Mouse (Mus musculus): ENCODE measurements around the gene Zbtb16.

DNA sequence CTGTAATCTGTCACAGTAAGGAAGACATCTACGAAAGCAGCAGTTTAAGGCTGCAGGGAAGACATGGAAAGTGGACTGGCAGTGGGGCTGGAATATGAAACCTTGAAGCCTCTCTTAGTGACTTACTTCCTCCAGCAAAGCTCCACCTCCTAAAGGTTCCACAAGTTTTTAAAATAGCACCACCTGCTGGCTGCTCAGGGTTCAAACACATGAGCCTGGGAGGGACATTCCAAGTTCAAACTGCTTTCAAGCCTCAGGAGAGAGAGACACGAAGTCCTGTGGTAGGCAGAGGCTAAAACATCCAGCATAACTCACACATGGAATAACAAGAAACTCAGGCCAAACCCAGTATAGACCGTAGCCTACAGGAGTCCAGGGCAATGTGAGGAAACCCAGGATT, 191.6 kb downstream of the Zbtb16 start:
- no peak for TF ChIP-seq CTCF (IDR thresholded peaks at IDR 0.05; ENCODE audit: insufficient read depth, low read depth, low read length)
- TF ChIP-seq POLR2A (IDR thresholded peaks at IDR 0.05; ENCODE audit: insufficient read depth, low read depth, low read length) = no peak

Data from olfactory bulb, adult 2 months (tissue).